Mouse (Mus musculus) left cerebral cortex, adult 2 months (tissue): ENCODE data around the gene Rnf103. TPM values are rescaled to one million over a fixed set of nuclear protein-coding genes. Genes with fewer than 3 reads are reported as not detected.
"Not testable (repeated sequence)": the region's sequence is repeated elsewhere in the genome, so short reads cannot be mapped to it uniquely, and the experiment has no call there.

Source experiments
- DNase-seq, 2 experiments: peaks; one replicate each; pipeline ENCODE4 v3.0.0; 2021 to 2022; ENCODE audit warnings: low spot score in 2 of 2, mixed read lengths in 1 of 2; ENCODE audit errors: extremely low spot score in 1 of 2
- H3K27ac ChIP-seq: fragments of 200-600 bp; 2 replicates; pipeline ENCODE4 v1.8.1; 2022
- H3K4me3 ChIP-seq: fragments of 200-600 bp; 2 replicates; pipeline ENCODE4 v1.8.1; 2022
- CTCF ChIP-seq: fragments of 200-600 bp; IDR thresholded peaks from 2 replicates; pipeline ENCODE4 v1.8.1; 2022; ENCODE audit warnings: antibody characterized with exemption, mild to moderate bottlenecking, moderate library complexity
- intact Hi-C: fragments of 180-260 bp; cut with DNase I; formaldehyde crosslinking; loops from one replicate; pipeline ENCODE4 v1.15.1; 2025
- long read RNA-seq, 2 experiments: library from polyadenylated mRNA; stranded (forward); transcript quantifications; one replicate each; pipeline ENCODE4 v2.0.0; 2021; ENCODE audit warnings: borderline mapping rate in 2 of 2
- total RNA-seq, 2 experiments: library from RNA; stranded (reverse); gene quantifications; 2 replicates each; pipeline ENCODE4 v1.2.3; 2021

Rnf103 gene
- total RNA-seq: 10 to 100 TPM; 50.9 to 54.8 TPM
- long read RNA-seq, experiment 1, transcript Rnf103-201 (4 exons, 3,264 nt): major isoform, 50 of 54 reads
- long read RNA-seq, experiment 1, partial matches to known transcripts: 1 of 54 reads
- long read RNA-seq, experiment 1, other reads (novel, unspliced or antisense): 3 of 54 reads
- long read RNA-seq, experiment 2, transcript Rnf103-201 (4 exons, 3,264 nt): major isoform, 37 of 44 reads
- long read RNA-seq, experiment 2, partial matches to known transcripts: 2 of 44 reads
- long read RNA-seq, experiment 2, other reads (novel, unspliced or antisense): 5 of 44 reads

GRCm38 (mm10) chr6:71493675-71494340 lies at the start of gene Rnf103:
TSS of gene Rnf103 (plus strand) at chr6:71493894.
- peak; percentile 84 to 87 for DNase-seq
- peak; percentile 28 for TF ChIP-seq CTCF
- peak within 1 kb of the TSS; percentile 99 for H3K27ac ChIP-seq
- H3K4me3 ChIP-seq: peak within 1 kb of the TSS; percentile 98
- intact Hi-C loops: loop anchor here (1.0 to 5.0 kb wide), 4 partner anchors 51 to 308 kb away; partner anchors contain the start of genes Krcc1 and Rmnd5a

GRCm38 (mm10) chr6:71444756-71445155 lies 48.9 kb upstream of the Rnf103 start:
- intact Hi-C loops: loop anchor here (5.0 kb wide), 3 partner anchors 172 to 358 kb away; partner anchors contain the start of genes Kdm3a and Krcc1
- TF ChIP-seq CTCF: no peak

GRCm38 (mm10) chr6:71445560-71445959 lies 48.1 kb upstream of the Rnf103 start:
- DNase-seq: no peak
- Histone ChIP-seq H3K4me3 (no peak overlapping the region), H3K27ac (no peak overlapping the region)
- intact Hi-C loops: no loop called here
- no peak for TF ChIP-seq CTCF

More at GRCm38 (mm10) chr6:71444756-71445155, 48.9 kb upstream of the Rnf103 start:
- DNase-seq: no peak
- Histone ChIP-seq H3K27ac (no peak overlapping the region), H3K4me3 (no peak overlapping the region)

DNA sequence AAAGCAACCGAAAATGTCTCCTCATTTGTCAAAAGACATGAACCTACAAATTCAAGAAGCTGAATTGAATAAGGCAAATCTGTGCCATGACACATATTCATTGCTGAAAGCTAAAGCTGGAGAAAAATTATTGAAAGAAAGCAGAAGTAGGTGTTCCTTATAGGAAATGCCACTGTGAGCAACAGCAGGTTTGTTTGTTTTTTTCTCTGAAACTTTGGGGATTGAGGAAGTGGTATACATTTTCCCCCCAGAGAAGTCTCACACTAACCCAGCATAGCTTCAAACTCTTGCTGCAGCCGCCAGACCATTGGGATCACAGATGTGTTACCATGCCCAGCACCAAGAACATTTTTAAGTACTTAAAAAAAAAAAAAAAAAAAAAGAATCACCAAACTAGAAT lies 40.9 kb upstream of the Rnf103 start:
- no peak for TF ChIP-seq CTCF
- H3K27ac ChIP-seq: no peak overlapping the region
- DNase-seq: no peak
- no peak overlapping the region for H3K4me3 ChIP-seq
- intact Hi-C loops: no loop called here

DNA sequence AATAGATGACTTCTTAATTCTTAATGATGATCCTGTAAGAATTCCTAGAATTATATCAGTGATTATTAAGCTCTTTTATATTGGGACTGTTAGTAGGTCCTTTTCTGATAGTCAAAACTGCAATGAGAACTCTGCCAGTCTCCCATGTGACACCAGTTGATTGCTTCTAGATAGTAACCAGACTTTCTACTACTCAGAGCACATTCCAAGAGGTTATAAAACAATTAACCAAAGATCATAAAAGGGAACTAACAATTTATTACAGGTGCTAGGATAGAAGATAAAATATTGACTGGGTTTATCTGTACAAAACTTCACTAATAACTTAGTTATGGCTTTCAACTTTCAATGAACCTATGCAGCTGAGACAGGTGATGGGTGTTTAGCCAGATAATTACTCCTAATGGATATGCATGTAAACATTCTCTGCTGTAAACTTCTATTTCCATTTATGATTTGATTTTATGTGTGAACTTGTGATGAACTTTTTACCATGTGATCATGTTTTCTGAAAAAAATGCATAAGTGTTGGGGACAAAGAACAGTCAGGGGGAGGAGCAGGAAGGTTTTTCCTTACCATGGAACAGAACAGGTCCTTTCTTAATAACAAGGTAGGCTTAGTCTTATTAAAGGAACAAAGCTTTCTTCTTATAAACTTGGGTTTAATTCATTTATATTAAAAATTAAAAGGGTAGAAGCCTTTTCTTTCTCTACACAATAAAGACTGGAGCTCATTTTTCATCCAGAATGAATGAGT lies 39.5 kb upstream of the Rnf103 start:
- H3K27ac ChIP-seq, DNase-seq, H3K4me3 ChIP-seq, intact Hi-C loops: not testable (repeated sequence)

GRCm38 (mm10) chr6:71457956-71458608 lies 35.6 kb upstream of the Rnf103 start:
- H3K27ac ChIP-seq: no peak overlapping the region
- no peak for DNase-seq
- TF ChIP-seq CTCF: no peak
- no peak overlapping the region for H3K4me3 ChIP-seq
- intact Hi-C loops: no loop called here

DNA sequence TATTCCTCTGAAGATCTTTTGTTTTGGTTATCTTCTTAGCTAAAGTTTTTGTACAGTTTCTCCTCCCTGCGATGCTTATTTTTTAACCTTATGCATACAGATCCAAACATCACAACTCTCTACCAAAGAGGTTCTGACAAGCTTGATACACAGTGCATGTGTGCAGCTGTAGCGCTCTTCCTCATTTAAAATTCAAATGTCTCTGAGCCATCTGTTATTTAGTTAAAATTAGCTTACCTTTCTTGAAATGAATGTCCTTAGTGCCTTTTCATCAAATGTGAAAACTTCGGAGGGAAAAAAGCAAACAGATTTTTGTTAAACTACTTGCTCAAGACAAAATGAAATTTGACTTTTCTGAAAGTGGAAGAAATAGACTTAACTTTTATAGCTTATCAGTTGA lies 28.5 kb upstream of the Rnf103 start:
- DNase-seq: no peak
- intact Hi-C loops: no loop called here
- no peak for TF ChIP-seq CTCF
- H3K27ac ChIP-seq: no peak overlapping the region
- no peak overlapping the region for H3K4me3 ChIP-seq

- no peak for DNase-seq
- intact Hi-C loops: no loop called here
- no peak overlapping the region for H3K4me3 ChIP-seq
- no peak for TF ChIP-seq CTCF
- H3K27ac ChIP-seq: no peak overlapping the region
Observed at GRCm38 (mm10) chr6:71467766-71468165, 25.9 kb upstream of the Rnf103 start.

- DNase-seq: no peak
- intact Hi-C loops: no loop called here
- TF ChIP-seq CTCF: no peak
- Histone ChIP-seq H3K27ac (no peak overlapping the region), H3K4me3 (no peak overlapping the region)
Observed at GRCm38 (mm10) chr6:71469291-71469690, 24.4 kb upstream of the Rnf103 start.

- Histone ChIP-seq H3K27ac (no peak overlapping the region), H3K4me3 (no peak overlapping the region)
- TF ChIP-seq CTCF: no peak
- intact Hi-C loops: no loop called here
- DNase-seq: no peak
Observed at GRCm38 (mm10) chr6:71471830-71472520, 21.7 kb upstream of the Rnf103 start.

DNA sequence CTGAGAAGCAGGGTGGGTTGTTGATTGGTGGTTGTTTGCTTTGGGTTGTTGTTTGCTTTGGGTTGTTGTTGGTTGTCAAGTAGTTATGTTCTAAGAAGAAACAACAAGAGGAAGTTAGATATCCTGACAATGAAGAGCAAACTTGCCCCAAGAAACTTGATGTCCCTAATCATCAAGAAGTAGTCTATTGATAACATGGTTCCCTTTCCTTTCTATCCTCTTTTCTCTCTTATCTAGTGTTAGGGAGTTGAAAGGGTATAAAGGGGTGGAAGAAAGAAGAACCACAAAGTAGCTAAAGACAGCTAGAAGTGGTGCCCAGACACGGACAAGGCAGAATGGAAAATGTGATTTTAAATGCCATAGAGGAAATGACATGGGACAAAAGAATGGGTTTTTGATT lies 20.9 kb upstream of the Rnf103 start:
- no peak for DNase-seq
- no peak overlapping the region for H3K4me3 ChIP-seq
- H3K27ac ChIP-seq: no peak overlapping the region
- intact Hi-C loops: no loop called here
- no peak for TF ChIP-seq CTCF
